Mouse (Mus musculus) stomach, adult 2 months (tissue): ENCODE data around the gene Mfsd14b. TPM values are rescaled to one million over a fixed set of nuclear protein-coding genes. Genes with fewer than 3 reads are reported as not detected.

Source experiments
- polyA plus RNA-seq: library from polyadenylated mRNA; depleted of rRNA; stranded (reverse); fragments of >200 nt; gene quantifications from 2 replicates; pipeline ENCODE4 v1.2.3, GENCODE M21; 2012; rRNA removed

Mfsd14b gene
- polyA plus RNA-seq: 5.9 and 7.5 TPM in 2 replicates

DNA sequence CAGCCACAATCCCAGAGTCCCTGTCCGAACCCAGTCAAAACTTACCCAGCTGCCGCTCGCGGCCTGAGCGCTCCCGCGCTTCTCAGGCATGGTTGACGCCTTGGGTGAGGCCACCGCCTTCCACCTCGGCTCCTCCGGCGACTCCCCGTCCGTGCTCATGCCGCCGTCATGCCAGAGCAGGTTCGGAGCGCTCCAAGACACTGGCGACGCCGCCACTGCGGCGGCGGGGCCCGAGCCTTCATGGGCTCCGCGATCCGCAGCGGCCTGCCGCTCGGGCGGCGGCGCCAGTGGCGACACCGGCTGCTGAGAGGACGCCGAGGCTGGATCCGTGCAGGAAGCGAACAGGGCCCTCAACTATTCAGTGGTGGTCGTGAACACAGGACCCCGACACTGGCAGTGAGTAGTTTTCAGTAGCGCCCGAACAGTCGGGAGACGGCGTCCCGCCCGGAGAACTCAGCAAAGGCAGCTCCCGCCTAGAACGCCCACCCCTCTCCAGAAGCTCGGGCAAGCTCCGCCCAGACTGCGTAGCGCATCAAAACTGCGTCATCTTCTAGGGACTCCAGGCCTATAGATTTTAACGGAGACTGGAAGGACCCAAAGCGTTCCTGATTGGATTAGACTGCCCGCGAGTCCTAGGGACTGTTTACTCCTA lies at the start of gene Mfsd14b:
Mfsd14b (minus strand) TSS at position 517 of the 652 bp plus-strand sequence.

DNA sequence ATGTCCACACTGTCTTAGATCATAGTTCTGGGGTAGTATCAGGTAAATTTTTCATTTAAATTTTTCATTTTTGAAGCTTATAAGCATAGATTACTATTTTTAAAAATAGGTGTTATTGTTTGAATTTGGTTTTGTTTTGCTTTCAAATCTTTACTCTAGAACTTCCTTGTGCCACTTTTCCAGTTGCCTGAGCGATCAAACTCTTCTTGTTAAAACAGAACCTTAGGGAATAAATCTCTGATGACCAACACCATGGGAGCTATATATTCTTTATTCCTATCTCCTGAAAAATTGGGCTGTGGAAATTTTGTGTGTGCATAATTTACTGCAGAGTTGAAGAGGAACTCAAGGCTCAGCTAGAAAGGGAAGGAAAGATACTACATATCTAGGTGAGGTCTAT lies 37.2 kb upstream of the Mfsd14b start, which contains the start of gene Olfr466:
Olfr466 (plus strand) TSS at position 301 of the 400 bp plus-strand sequence.

GRCm38 (mm10) chr13:65137789-65138188 lies 25.0 kb upstream of the Mfsd14b start, which contains the start of gene Olfr465-ps1:
Gene Olfr465-ps1 (plus strand): TSS chr13:65138089.

DNA sequence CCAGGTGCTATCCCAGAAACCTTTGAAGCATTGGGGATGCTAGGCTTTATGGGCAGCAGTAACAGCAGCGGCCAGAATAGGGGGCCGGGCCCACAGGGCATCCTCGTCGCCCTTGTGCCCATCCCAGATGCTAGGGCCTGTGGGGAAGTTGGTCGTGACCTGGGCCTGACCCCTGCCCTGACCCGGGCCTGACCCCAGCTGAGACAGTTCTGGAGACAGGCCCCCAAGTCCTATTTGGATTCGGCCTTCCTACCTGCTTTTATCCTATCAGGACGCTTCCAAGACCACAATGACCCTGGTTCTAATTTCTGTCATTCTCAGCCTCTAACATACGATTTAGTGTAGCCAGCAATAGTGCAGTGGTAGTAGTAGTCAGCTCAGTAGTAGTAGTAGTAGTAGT lies 60.1 kb downstream of the Mfsd14b start, which contains the start of gene Prss47:
Prss47 (minus strand) TSS at position 101 of the 400 bp plus-strand sequence.

DNA sequence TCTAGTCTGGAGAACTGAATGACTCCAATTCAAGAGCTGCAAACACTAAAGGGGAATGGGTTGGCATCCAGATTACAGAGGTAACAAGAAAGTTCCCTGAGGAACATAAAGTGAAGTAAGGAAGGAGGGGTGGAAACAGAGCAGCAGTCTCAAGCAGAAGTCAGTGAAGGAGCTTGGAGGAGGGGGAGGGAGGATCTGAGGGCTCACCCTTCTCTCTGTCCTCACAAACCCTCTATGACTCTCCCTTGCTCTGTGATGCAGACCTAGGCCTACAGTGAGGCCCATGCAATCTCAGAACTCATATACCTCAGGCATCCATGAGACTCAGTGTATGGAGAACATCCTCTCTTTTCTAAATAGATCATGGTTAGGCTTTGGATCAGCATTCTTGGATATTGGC lies 80.0 kb downstream of the Mfsd14b start, which contains the start of gene Spata31d1c:
Spata31d1c (plus strand) TSS at position 301 of the 400 bp plus-strand sequence.

Other genes starting within 250 kb of the Mfsd14b start
- 0.01 TPM in 1 of 2 replicates, not detected in the other for gene Cntnap3, start 209.0 kb downstream of the Mfsd14b start, polyA plus RNA-seq
- gene Spata31, start 195.6 kb downstream of the Mfsd14b start, polyA plus RNA-seq: not detected in 2 replicates
- not detected in 2 replicates for gene Spata31d1c, start 79.9 kb downstream of the Mfsd14b start, polyA plus RNA-seq
- not detected in 2 replicates for gene Prss47, start 60.2 kb downstream of the Mfsd14b start, polyA plus RNA-seq
- not detected in 2 replicates for gene Olfr465-ps1, start 25.1 kb upstream of the Mfsd14b start, polyA plus RNA-seq
- gene Olfr466, start 37.3 kb upstream of the Mfsd14b start, polyA plus RNA-seq: not detected in 2 replicates
- not detected in 2 replicates for gene Nlrp4f, start 93.0 kb upstream of the Mfsd14b start, polyA plus RNA-seq
- gene Gm10775, start 146.6 kb upstream of the Mfsd14b start, polyA plus RNA-seq: not detected in 2 replicates
- gene Zfp369, start 165.8 kb upstream of the Mfsd14b start, polyA plus RNA-seq: 4.2 and 6.4 TPM in 2 replicates